Mouse (Mus musculus): Measurements from ENCODE around the gene Orc3. TPM values are rescaled to one million over a fixed set of nuclear protein-coding genes. Genes with fewer than 3 reads are reported as not detected.

The Orc3 gene
- polyA plus RNA-seq, 1 experiment from 2014 or later, result 39.6 TPM

DNA sequence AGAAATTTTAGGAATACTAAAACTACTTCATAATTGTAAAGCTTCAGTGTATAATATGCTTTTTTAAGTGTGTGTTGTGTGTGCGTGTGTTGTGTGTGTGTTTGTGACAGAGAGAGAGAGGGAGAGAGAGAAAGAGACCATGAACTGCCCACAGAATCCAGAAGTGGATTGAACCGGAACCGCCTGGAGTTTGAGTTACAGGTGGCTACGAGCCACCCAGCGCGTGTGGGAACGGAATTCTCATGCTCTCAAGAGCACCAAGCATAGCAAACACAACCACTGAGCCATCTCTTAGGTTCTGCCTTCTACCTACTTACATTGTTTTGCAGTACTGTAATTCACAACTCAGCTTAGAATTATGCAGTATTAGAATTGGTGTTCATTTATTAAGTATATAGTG lies 19.4 kb upstream of the Orc3 start:
- WGBS (ENCODE audit: insufficient replicate concordance), result 83% methylated on average over 7 of the region's 7 CpGs
- Histone ChIP-seq H3K27ac (replicated peaks) (no peak overlapping the region), H3K36me3 (replicated peaks) (peaks cover 24% of the 10 kb centered on the region), H3K4me3 (replicated peaks) (no peak overlapping the region), H3K9ac (no peak overlapping the region), H3K27me3 (no peaks in the 10 kb centered on the region), H3K4me1 (replicated peaks) (no peaks in the 10 kb centered on the region), H3K9me3 (replicated peaks) (no peaks in the 10 kb centered on the region), H3K4me2 (no peak overlapping the region)
- no peak for ATAC-seq (ENCODE audit: insufficient read depth)

DNA sequence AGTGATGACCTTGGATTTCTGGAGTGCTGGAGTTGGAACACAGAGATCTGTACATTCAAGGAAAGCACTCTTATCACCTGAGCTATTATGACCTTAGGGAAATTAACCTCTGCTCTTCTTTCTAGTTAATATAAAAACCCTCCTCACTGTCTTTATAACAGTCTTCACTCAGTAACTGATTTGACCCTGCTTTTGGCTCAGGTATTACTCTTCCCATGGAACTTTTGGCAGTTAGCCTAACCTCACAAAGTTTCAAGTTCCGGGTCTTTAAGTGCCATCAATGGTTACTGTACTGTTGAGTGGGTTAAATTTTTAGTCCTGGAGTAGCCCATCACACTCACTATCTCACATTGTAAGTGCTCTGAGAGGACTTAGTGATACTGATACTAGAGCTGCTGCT lies 15.2 kb upstream of the Orc3 start:
- ATAC-seq (ENCODE audit: insufficient read depth), result no peak
- H3K4me1 ChIP-seq (replicated peaks), result no peaks in the 10 kb centered on the region
- H3K4me3 ChIP-seq (replicated peaks), result no peak overlapping the region
- H3K9me3 ChIP-seq (replicated peaks), result no peaks in the 10 kb centered on the region
- no peak overlapping the region for H3K4me2 ChIP-seq
- H3K9ac ChIP-seq, result no peak overlapping the region
- WGBS (ENCODE audit: insufficient replicate concordance), result 69% methylated on average over 1 of the region's 1 CpGs
- H3K27ac ChIP-seq (replicated peaks), result no peak overlapping the region
- H3K27me3 ChIP-seq, result no peaks in the 10 kb centered on the region
- H3K36me3 ChIP-seq (replicated peaks), result peaks cover 44% of the 10 kb centered on the region

DNA sequence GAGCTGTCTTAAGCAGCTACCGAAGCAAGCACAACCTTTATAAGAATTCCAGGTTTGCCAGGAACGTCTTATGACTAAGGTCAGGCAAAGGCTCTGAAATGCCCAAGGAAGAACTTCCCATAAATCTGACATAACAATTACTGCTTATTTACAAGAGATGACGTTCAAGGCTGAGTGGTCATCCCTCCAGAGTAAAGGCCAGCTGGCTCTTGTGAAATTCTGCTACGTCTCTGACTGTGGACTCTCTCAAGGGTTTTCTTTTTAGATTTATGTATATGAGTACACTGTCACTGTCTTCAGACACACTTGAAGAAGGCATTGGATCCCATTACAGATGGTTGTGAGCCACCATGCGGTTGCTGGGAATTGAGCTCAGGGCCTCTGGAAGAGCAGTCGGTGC lies 11.7 kb upstream of the Orc3 start:
- ATAC-seq (ENCODE audit: insufficient read depth), result no peak
- no peak overlapping the region for H3K27ac ChIP-seq (replicated peaks)
- H3K4me1 ChIP-seq (replicated peaks), result no peaks in the 10 kb centered on the region
- H3K9me3 ChIP-seq (replicated peaks), result no peaks in the 10 kb centered on the region
- H3K4me3 ChIP-seq (replicated peaks), result no peak overlapping the region
- no peak overlapping the region for H3K9ac ChIP-seq
- WGBS (ENCODE audit: insufficient replicate concordance), result 77% methylated on average over 6 of the region's 6 CpGs
- no peak overlapping the region for H3K4me2 ChIP-seq
- no peaks in the 10 kb centered on the region for H3K27me3 ChIP-seq
- peaks cover 37% of the 10 kb centered on the region for H3K36me3 ChIP-seq (replicated peaks)

DNA sequence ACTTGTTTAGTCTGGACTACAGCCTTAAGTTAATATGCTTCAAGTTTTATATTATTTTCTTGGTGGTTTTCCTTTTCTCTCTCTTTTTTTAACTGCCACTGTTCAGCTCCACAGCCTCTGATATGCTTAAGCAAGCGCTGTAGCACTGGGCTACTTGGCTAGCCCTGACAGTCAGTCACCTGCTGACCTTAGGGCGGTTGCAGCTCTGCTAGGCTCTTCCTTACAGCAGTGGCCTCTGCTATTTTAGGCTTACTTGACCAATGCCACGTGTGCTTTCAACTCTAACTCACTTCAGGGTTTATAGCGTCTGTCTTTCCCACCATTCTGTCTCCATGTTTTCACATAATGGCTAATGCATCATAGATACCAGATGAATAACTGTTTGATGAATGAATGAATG lies 10.8 kb upstream of the Orc3 start:
- Histone ChIP-seq H3K9me3 (replicated peaks) (no peaks in the 10 kb centered on the region), H3K27me3 (no peaks in the 10 kb centered on the region), H3K27ac (replicated peaks) (no peak overlapping the region), H3K4me2 (no peak overlapping the region), H3K4me3 (replicated peaks) (no peak overlapping the region), H3K9ac (no peak overlapping the region), H3K36me3 (replicated peaks) (peaks cover 32% of the 10 kb centered on the region), H3K4me1 (replicated peaks) (no peaks in the 10 kb centered on the region)
- 75% methylated on average over 4 of the region's 4 CpGs for WGBS (ENCODE audit: insufficient replicate concordance)
- ATAC-seq (ENCODE audit: insufficient read depth), result no peak

DNA sequence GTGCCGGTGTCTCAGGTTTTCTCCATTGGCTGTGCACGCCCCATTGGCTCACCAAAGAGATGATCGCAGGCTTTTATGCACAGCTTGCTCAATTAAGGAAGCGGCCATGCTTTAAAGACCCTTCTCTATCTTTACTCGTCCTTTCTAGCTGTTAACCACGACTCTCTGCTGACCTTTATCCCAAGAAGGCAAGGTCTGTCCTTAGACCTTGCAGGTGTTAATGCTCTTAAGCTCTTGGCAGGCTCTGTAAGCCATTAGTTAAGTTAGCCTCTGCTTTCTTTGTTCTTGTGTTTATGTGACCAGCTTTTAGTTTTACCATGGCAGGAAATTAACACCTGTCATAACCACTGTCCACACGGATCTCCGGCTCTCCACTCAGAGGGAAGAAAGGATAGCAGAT lies 1.4 kb upstream of the Orc3 start:
- Histone ChIP-seq H3K9ac (peak overlapping the region; percentile 84), H3K36me3 (replicated peaks) (no peaks in the 10 kb centered on the region), H3K4me2 (peak overlapping the region; percentile 77), H3K9me3 (replicated peaks) (no peaks in the 10 kb centered on the region), H3K27me3 (no peaks in the 10 kb centered on the region), H3K27ac (replicated peaks) (no peak overlapping the region), H3K4me1 (replicated peaks) (peaks cover 33% of the 10 kb centered on the region), H3K4me3 (replicated peaks) (peak overlapping the region; percentile 73)
- no peak for ATAC-seq (ENCODE audit: insufficient read depth)
- 54% methylated on average over 8 of the region's 8 CpGs for WGBS (ENCODE audit: insufficient replicate concordance)

DNA sequence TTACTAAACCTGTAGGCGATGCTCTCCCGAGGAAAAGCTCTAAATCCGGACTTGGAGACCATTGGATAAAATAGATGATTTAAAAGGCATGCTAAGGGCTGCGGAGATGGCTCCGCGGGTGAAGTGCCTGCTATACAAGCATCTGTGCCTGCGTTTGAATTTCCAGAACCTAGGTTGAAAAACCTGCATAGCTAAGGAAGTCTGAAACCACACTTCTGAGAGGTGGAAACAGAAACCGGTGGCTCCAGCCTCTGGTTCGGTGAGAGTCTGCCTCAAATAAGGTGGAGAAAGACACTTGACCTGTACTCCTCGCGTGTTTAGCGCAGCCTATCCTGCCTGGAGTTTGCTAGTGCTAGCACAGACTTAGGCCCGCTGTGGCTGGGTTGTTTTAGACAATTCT lies 559 bp upstream of the Orc3 start:
- Histone ChIP-seq H3K4me2 (peak overlapping the region; percentile 77), H3K9me3 (replicated peaks) (no peaks in the 10 kb centered on the region), H3K4me1 (replicated peaks) (peaks cover 33% of the 10 kb centered on the region), H3K9ac (peak overlapping the region; percentile 84), H3K27me3 (no peaks in the 10 kb centered on the region), H3K27ac (replicated peaks) (peak overlapping the region; percentile 63; the same call in 1 of the 2 replicates), H3K36me3 (replicated peaks) (peaks cover 6% of the 10 kb centered on the region; the same call in 1 of the 2 replicates), H3K4me3 (replicated peaks) (peak overlapping the region; percentile 73)
- WGBS (ENCODE audit: insufficient replicate concordance), result under 1% methylated on average over 13 of the region's 13 CpGs
- ATAC-seq (ENCODE audit: insufficient read depth), result peak; percentile 7; the same call in 1 of the 2 replicates

DNA sequence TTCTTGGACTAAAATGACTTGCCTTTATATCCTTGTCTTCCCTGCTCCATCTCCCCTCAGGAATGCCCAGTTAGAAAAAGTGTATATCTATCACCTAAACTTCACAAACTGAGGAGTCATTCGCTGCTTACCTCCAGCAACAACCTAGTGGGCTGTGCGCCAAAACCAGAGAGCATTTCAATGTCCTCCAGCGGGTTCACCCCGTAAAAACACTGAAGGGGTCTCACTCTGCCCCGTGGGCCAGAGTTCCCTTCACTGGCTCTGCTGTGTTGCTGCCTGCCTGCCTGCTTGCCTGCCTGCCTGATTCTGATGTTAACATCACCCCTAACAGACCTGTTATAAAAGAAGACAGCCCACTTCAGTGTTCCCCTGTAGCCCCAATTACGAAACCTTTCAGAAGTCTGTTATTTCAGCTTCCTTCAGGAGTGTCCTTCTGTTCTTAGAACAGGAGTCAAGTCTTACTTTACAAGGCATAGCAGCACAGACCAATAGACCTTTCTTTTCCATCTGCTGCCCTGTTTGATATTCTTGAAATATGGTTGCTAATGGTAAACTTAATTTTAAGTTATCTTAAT lies 1.1 kb downstream of the Orc3 start:
- peaks cover 13% of the 10 kb centered on the region for H3K36me3 ChIP-seq (replicated peaks)
- peaks cover 33% of the 10 kb centered on the region for H3K4me1 ChIP-seq (replicated peaks)
- peak overlapping the region; percentile 89; the same call in 1 of the 2 replicates for H3K27ac ChIP-seq (replicated peaks)
- ATAC-seq (ENCODE audit: insufficient read depth), result no peak
- H3K9ac ChIP-seq, result peak overlapping the region; percentile 84
- H3K27me3 ChIP-seq, result no peaks in the 10 kb centered on the region
- peak overlapping the region; percentile 73 for H3K4me3 ChIP-seq (replicated peaks)
- H3K4me2 ChIP-seq, result peak overlapping the region; percentile 77
- WGBS (ENCODE audit: insufficient replicate concordance), result 47% methylated on average over 6 of the region's 6 CpGs
- H3K9me3 ChIP-seq (replicated peaks), result no peaks in the 10 kb centered on the region

DNA sequence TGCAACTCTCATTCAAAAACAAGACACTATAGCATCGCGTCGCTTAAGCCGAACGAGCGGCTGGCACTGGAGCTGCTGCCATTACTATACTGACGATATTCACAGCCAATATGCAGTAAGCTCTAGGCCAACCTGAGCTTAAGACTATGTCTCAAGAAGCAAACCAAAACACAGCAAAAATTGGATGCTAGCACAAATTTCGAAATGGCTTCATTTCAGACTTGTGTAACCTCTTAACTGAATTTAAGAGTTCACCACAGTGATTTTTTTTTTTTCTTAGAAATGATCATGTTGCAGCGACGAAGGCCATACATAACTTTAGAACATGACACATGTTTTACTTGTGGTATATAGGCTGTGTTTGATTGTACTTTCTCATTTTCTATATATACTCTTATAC lies 8.1 kb downstream of the Orc3 start:
- H3K36me3 ChIP-seq (replicated peaks), result peaks cover 53% of the 10 kb centered on the region
- no peak overlapping the region for H3K4me3 ChIP-seq (replicated peaks)
- no peak for ATAC-seq (ENCODE audit: insufficient read depth)
- no peak overlapping the region for H3K4me2 ChIP-seq
- H3K27me3 ChIP-seq, result no peaks in the 10 kb centered on the region
- H3K9ac ChIP-seq, result no peak overlapping the region
- H3K4me1 ChIP-seq (replicated peaks), result no peaks in the 10 kb centered on the region
- H3K27ac ChIP-seq (replicated peaks), result no peak overlapping the region
- H3K9me3 ChIP-seq (replicated peaks), result no peaks in the 10 kb centered on the region
- 88% methylated on average over 10 of the region's 10 CpGs for WGBS (ENCODE audit: insufficient replicate concordance)

DNA sequence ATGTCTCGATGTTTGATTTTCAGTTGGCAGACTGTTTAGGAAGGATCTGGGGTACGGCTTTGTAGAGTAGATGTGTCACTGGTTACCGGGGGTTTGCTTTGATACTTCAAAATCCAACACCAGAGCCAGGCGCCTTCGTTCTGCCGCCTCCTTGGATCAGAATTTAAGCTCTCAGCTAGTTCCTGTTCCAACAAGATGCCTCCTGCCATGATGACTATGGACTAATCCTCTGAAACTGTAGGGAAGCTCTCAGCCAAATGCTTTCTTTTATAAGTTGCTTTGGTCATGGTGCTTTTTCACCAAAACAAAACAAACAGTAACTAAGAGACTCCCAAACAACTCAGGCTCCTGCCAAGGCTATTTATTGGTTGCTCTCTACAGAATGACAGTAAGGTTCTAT lies 11.6 kb downstream of the Orc3 start:
- Histone ChIP-seq H3K27me3 (no peaks in the 10 kb centered on the region), H3K4me1 (replicated peaks) (no peaks in the 10 kb centered on the region), H3K9ac (no peak overlapping the region), H3K27ac (replicated peaks) (no peak overlapping the region), H3K4me3 (replicated peaks) (no peak overlapping the region), H3K36me3 (replicated peaks) (peaks cover 63% of the 10 kb centered on the region), H3K9me3 (replicated peaks) (no peaks in the 10 kb centered on the region), H3K4me2 (no peak overlapping the region)
- 87% methylated on average over 6 of the region's 6 CpGs for WGBS (ENCODE audit: insufficient replicate concordance)
- no peak for ATAC-seq (ENCODE audit: insufficient read depth)

DNA sequence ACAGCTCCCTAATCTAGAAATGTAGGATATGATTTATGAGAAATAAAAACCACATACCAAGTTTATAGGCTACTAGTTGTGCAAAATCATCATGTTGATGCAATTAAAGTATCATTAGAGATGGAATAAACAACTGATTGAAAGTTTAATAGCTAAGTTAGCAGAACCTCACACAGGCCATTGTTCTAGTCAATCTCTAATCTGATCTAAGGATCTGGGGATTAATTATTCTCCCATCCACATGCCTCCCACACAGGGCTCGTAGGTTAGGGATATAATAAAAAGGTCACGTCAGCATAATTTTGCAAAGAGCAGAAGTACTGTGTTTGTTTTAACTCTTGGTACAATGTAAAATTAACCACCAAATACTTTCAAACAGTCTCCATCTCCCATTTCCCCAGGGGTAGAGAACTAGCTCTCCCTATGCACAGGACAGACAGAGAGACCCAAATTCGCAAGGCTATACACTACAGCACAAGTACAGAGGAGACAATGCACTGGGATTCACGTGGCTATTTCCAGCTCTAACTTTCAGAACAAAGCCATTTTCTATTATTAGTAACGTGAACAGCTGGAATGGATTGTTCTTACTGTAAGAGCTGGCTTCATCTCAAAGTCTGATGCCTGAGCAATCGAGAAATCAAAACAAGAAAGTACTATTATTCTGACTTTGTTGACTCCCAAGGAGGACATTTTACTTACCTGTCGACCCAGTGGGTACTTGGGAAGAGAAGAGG lies 29.7 kb downstream of the Orc3 start:
- Histone ChIP-seq H3K27ac (replicated peaks) (no peak overlapping the region), H3K4me3 (replicated peaks) (no peak overlapping the region), H3K4me2 (no peak overlapping the region), H3K9ac (no peak overlapping the region), H3K36me3 (replicated peaks) (peaks cover 56% of the 10 kb centered on the region), H3K27me3 (no peaks in the 10 kb centered on the region), H3K9me3 (replicated peaks) (no peaks in the 10 kb centered on the region), H3K4me1 (replicated peaks) (no peaks in the 10 kb centered on the region)
- no peak for ATAC-seq (ENCODE audit: insufficient read depth)
- 80% methylated on average over 7 of the region's 7 CpGs for WGBS (ENCODE audit: insufficient replicate concordance)

DNA sequence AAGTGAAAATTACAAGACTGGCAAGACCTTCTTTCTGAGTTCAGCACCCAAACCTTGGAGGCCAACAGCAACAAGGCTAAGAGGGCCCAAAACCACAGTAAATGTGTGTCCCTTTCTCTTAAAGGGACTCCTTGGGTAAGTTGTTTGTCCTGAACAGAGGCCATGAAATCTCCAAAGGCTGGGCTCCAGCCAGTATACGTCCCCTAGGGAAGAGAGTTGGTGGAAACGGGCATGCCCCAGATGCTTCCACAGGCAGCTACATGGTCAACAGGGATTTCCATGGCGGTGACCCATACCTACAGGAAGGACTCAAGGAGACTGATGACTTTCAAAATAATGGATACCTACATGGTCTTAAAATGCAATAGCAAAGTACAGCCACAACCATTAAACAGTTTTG lies 31.3 kb downstream of the Orc3 start:
- H3K9me3 ChIP-seq (replicated peaks), result no peaks in the 10 kb centered on the region
- H3K4me3 ChIP-seq (replicated peaks), result no peak overlapping the region
- H3K4me2 ChIP-seq, result no peak overlapping the region
- no peaks in the 10 kb centered on the region for H3K27me3 ChIP-seq
- H3K4me1 ChIP-seq (replicated peaks), result no peaks in the 10 kb centered on the region
- H3K27ac ChIP-seq (replicated peaks), result no peak overlapping the region
- H3K9ac ChIP-seq, result no peak overlapping the region
- no peak for ATAC-seq (ENCODE audit: insufficient read depth)
- WGBS (ENCODE audit: insufficient replicate concordance), result 86% methylated on average over 3 of the region's 3 CpGs
- H3K36me3 ChIP-seq (replicated peaks), result peaks cover 68% of the 10 kb centered on the region

Measured in liver, embryonic 15.5 days (tissue).